23 mouse cellular contexts compared by ENCODE assay signal in the genomic region with DNA sequence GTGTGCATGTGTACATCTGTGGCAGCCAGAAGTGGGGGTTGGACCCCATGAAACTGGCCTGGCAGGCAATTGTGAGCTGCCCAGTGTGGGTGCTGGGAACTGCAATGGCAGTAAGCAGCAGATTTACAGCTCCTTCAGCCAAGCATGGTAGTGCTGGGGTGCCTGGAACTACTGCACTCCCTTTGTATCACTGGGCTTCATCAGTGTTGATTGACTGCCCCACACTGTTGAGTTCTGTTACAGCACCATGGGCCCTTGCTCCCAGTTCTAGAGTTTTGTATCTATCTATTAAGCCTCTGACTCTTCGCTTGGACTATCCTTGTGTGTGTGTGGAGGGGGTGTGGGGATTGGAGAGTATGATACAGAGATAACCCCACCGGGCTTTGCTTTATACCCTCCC. TPM values are rescaled to one million over a fixed set of nuclear protein-coding genes. Genes with fewer than 3 reads are reported as not detected.
DNase-seq lines count a peak whose midpoint lies in the region; ATAC-seq and TF ChIP-seq lines count a peak whose summit lies in the region.
"Had no signal": no experiment of that assay in that cellular context is flagged by ENCODE, and none has a peak within 500 bp of the region (broad histone marks: within the 10 kb centered on the region; RNA-seq: fewer than 3 reads in every experiment).

No protein-coding gene starts in this region.

- intact Hi-C loops in heart, adult 2 months (cut with DNase I): no loop called here
- intact Hi-C loops in heart, postnatal 10 days (cut with DNase I): no loop called here

- DNase-seq in heart, adult 2 months: no peak
- no peak for DNase-seq in heart, postnatal 10 days
- peak; percentile 19 for DNase-seq in kidney, postnatal 14 days
- no peak for DNase-seq in kidney, adult 11 months
- peak; percentile 65 for DNase-seq in 416B (ENCODE audit: low read depth)
- DNase-seq: adrenal gland, postnatal 25 days; cerebellum, adult 9-10 months; forebrain, postnatal 0 days; heart, adult 18-20 months; lung, embryonic 14.5 days; right cerebral cortex, adult 18-20 months; spleen, adult 18-20 months; thymus, postnatal 14 days had no signal

- H3K9ac ChIP-seq in heart, adult 2 months (ENCODE audit: low read depth, low read length): no peak overlapping the region
- H3K9ac ChIP-seq: forebrain, postnatal 0 days; hindbrain, embryonic 14.5 days; lung, embryonic 14.5 days; midbrain, embryonic 15.5 days had no signal

- WGBS in heart, adult 2 months: 50% methylated on average over 2 of the region's 2 CpGs

- no peak overlapping the region for H3K27ac ChIP-seq in heart, adult 2 months
- H3K27ac ChIP-seq: hindbrain, embryonic 14.5 days; midbrain, embryonic 15.5 days had no signal

- H3K4me3 ChIP-seq in heart, adult 2 months: no peak overlapping the region
- H3K4me3 ChIP-seq: midbrain, embryonic 15.5 days had no signal

- peak; percentile 38 for TF ChIP-seq CTCF in heart, adult 2 months (IDR thresholded peaks at IDR 0.05)

- H3K27me3 ChIP-seq in heart, adult 2 months (ENCODE audit: control insufficient read depth, insufficient read depth, low read length): no peaks in the 10 kb centered on the region; the same call in 1 of the 2 replicates

- no peaks in the 10 kb centered on the region for H3K36me3 ChIP-seq in heart, adult 2 months (ENCODE audit: control insufficient read depth, insufficient read depth, low read length)
- H3K36me3 ChIP-seq: midbrain, embryonic 15.5 days had no signal

- TF ChIP-seq EP300 in heart, adult 2 months (IDR thresholded peaks at IDR 0.05; ENCODE audit: insufficient read depth, low read depth, low read length): no peak

- ATAC-seq in hematopoietic stem cell, adult 5-6 weeks (replicated peaks in 1 of 2; ENCODE audit: insufficient read depth in 1 of 2, low FRiP score in 2 of 2, low TSS enrichment in 1 of 2, low read depth in 1 of 2, poor library complexity in 2 of 2, severe bottlenecking in 2 of 2): peak; percentile 33 to 37; a peak in 2 of 4 replicates
- ATAC-seq in inflammation-experienced regulatory T-cells, adult 6 months: no peak
- ATAC-seq in megakaryocyte-erythroid progenitor cell, adult 5-6 weeks (replicated peaks; ENCODE audit: low FRiP score, low TSS enrichment, poor library complexity, severe bottlenecking): no peak
- ATAC-seq: activated CD4-positive, CD25-positive, alpha-beta regulatory T cell, adult 4 months; forebrain, postnatal 0 days; midbrain, embryonic 15.5 days; Patski had no signal

- H3K79me2 ChIP-seq in heart, adult 2 months (replicated peaks; ENCODE audit: control insufficient read depth, insufficient read depth, low read length): no peaks in the 10 kb centered on the region

- no peak for TF ChIP-seq POLR2A in heart, adult 2 months (IDR thresholded peaks at IDR 0.05; ENCODE audit: insufficient read depth, low read depth, low read length)

- H3K4me1 ChIP-seq in heart, adult 2 months (ENCODE audit: control insufficient read depth, insufficient read depth, low read length): peaks cover 13% of the 10 kb centered on the region

RNA-seq across cellular contexts. Expression of a gene that starts 14.0 kb away (rescaled TPM):
- total RNA-seq in heart, adult 2 months (2021): 1 to 10 TPM in 1 of 2 experiments, under 1 TPM in 1; 0.80 to 1.2 TPM
- polyA plus RNA-seq in heart, adult 2 months (2012; rRNA removed): 1.5 and 1.7 TPM in 2 replicates
- total RNA-seq in heart, postnatal 10 days (2021): 1 to 10 TPM in 1 of 2 experiments, under 1 TPM in 1; 0.81 to 1.0 TPM
- total RNA-seq in hematopoietic stem cell, adult 5-6 weeks (2017): 2.2 and 3.8 TPM in 2 replicates
- not detected for polyA plus RNA-seq in inflammation-experienced regulatory T-cells, adult 6 months (2017; shearing (Covaris generic))
- 1.7 and 2.3 TPM in 2 replicates for total RNA-seq in megakaryocyte-erythroid progenitor cell, adult 5-6 weeks (2014; fragmentation: Nextera tagmentation)
- 1.0 and 1.5 TPM in 2 replicates for total RNA-seq in megakaryocyte-erythroid progenitor cell, adult 5-6 weeks (2017)
- polyA plus RNA-seq: activated CD4-positive, CD25-positive, alpha-beta regulatory T cell, adult 4 months; Patski had no signal

RNA-seq across cellular contexts. Expression of a gene that starts 18.5 kb away (rescaled TPM):
- total RNA-seq in heart, adult 2 months (2021): 10 to 100 TPM; 22.4 to 27.2 TPM
- 11.1 and 11.8 TPM in 2 replicates for polyA plus RNA-seq in heart, adult 2 months (2012; rRNA removed)
- total RNA-seq in heart, postnatal 10 days (2021): 10 to 100 TPM; 26.6 to 26.8 TPM
- total RNA-seq in hematopoietic stem cell, adult 5-6 weeks (2017): 6.4 and 11.8 TPM in 2 replicates
- polyA plus RNA-seq in inflammation-experienced regulatory T-cells, adult 6 months (2017; shearing (Covaris generic)): 1 to 10 TPM in 1 of 3 experiments, under 1 TPM in 2; 0.87 to 1.3 (median 0.89) TPM
- total RNA-seq in megakaryocyte-erythroid progenitor cell, adult 5-6 weeks (2014; fragmentation: Nextera tagmentation): 7.8 and 11.3 TPM in 2 replicates
- total RNA-seq in megakaryocyte-erythroid progenitor cell, adult 5-6 weeks (2017): 3.0 and 3.1 TPM in 2 replicates

RNA-seq across cellular contexts. Expression of a gene that starts 31.1 kb away (rescaled TPM):
- total RNA-seq in heart, adult 2 months (2021): 1 to 10 TPM; 2.2 to 2.5 TPM
- polyA plus RNA-seq in heart, adult 2 months (2012; rRNA removed): 3.9 and 5.4 TPM in 2 replicates
- 1 to 10 TPM; 2.3 to 3.2 TPM for total RNA-seq in heart, postnatal 10 days (2021)
- total RNA-seq in hematopoietic stem cell, adult 5-6 weeks (2017): 1.4 and 2.1 TPM in 2 replicates
- under 1 TPM; 0.63 to 0.99 (median 0.65) TPM for polyA plus RNA-seq in inflammation-experienced regulatory T-cells, adult 6 months (2017; shearing (Covaris generic))
- 3.4 and 3.6 TPM in 2 replicates for total RNA-seq in megakaryocyte-erythroid progenitor cell, adult 5-6 weeks (2014; fragmentation: Nextera tagmentation)
- 3.6 and 4.7 TPM in 2 replicates for total RNA-seq in megakaryocyte-erythroid progenitor cell, adult 5-6 weeks (2017)

RNA-seq across cellular contexts. Expression of a gene that starts 31.1 kb away (rescaled TPM):
- 10 to 100 TPM; 32.2 to 33.5 TPM for total RNA-seq in heart, adult 2 months (2021)
- 32.9 and 45.0 TPM in 2 replicates for polyA plus RNA-seq in heart, adult 2 months (2012; rRNA removed)
- total RNA-seq in heart, postnatal 10 days (2021): 10 to 100 TPM; 43.1 to 53.1 TPM
- 24.2 and 30.8 TPM in 2 replicates for total RNA-seq in hematopoietic stem cell, adult 5-6 weeks (2017)
- 10 to 100 TPM; 24.6 to 47.8 (median 43.3) TPM for polyA plus RNA-seq in inflammation-experienced regulatory T-cells, adult 6 months (2017; shearing (Covaris generic))
- total RNA-seq in megakaryocyte-erythroid progenitor cell, adult 5-6 weeks (2014; fragmentation: Nextera tagmentation): 89.3 and 96.3 TPM in 2 replicates
- total RNA-seq in megakaryocyte-erythroid progenitor cell, adult 5-6 weeks (2017): 22.6 and 23.6 TPM in 2 replicates

RNA-seq across cellular contexts. Expression of a gene that starts 40.6 kb away (rescaled TPM):
- total RNA-seq in heart, adult 2 months (2021): not detected
- 0.06 TPM in 1 of 2 replicates, not detected in the other for polyA plus RNA-seq in heart, adult 2 months (2012; rRNA removed)
- not detected for total RNA-seq in heart, postnatal 10 days (2021)
- 0.44 TPM in 1 of 2 replicates, not detected in the other for total RNA-seq in hematopoietic stem cell, adult 5-6 weeks (2017)
- not detected for polyA plus RNA-seq in inflammation-experienced regulatory T-cells, adult 6 months (2017; shearing (Covaris generic))
- 0.20 TPM in 1 of 2 replicates, not detected in the other for total RNA-seq in megakaryocyte-erythroid progenitor cell, adult 5-6 weeks (2014; fragmentation: Nextera tagmentation)
- total RNA-seq in megakaryocyte-erythroid progenitor cell, adult 5-6 weeks (2017): not detected in 2 replicates
- total RNA-seq: adrenal gland, postnatal 25 days; gastrocnemius, adult 8-10 months; megakaryocyte, adult 5-6 weeks had no signal
- polyA plus RNA-seq: activated CD4-positive, CD25-positive, alpha-beta regulatory T cell, adult 4 months; heart, postnatal 0 days had no signal

Comparison
In these comparisons a context has a peak if more than half of its experiments do, and no peak if none do; other contexts are left out.
1. DNase-seq: peak in kidney, postnatal 14 days (single experiment) and 416B (single experiment); none in heart, adult 2 months (0 of 2), heart, postnatal 10 days (0 of 2) and kidney, adult 11 months (single experiment).
2. ATAC-seq: peak in hematopoietic stem cell, adult 5-6 weeks (2 of 2); none in inflammation-experienced regulatory T-cells, adult 6 months (single experiment) and megakaryocyte-erythroid progenitor cell, adult 5-6 weeks (single experiment).